Mouse (Mus musculus) lung, postnatal 0 days (tissue): Measurements from ENCODE around the gene Rabl2.

Experiments used
- CTCF ChIP-seq: IDR thresholded peaks from 2 replicates; pipeline ENCODE4 v1.5.1; 2016; ENCODE audit warnings: antibody characterized with exemption, mild to moderate bottlenecking
- EP300 ChIP-seq: IDR thresholded peaks from 2 replicates; pipeline ENCODE4 v1.6.1; 2016; ENCODE audit warnings: antibody characterized with exemption, mild to moderate bottlenecking, control low read depth

DNA sequence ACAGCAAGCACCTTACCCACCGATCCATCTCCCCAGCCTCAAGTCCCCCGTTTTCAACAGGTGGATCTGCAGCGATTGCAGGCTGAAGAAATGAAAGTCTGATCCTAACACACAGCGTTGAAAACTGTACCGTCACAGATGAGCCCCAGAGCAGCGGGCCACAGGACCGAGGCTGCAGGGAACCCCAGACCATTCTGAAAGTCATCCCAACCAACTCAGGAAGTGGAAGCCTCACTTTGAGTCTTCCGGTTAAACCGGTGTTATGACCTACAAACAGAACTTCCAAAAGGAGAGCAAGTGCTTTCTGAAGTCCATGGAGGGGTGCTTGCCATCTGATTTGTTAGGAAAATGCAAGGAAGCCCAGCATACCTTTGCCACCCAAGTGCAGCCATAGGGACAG is 16.2 kb upstream of the Rabl2 start:
- TF ChIP-seq CTCF (no peak), EP300 (no peak)
